Mouse (Mus musculus) olfactory bulb, adult 2 months (tissue): Measurements from ENCODE around the gene Bmpr1a.
A peak's percentile ranks its signal among the peaks of the same experiment; 100 is the strongest.

Experiments
- CTCF ChIP-seq: fragments of 200-500 bp; IDR thresholded peaks from 2 replicates; pipeline ENCODE4 v1.5.1; 2012; ENCODE audit warnings: low read depth, mild to moderate bottlenecking, low read length, moderate library complexity; ENCODE audit not compliant: insufficient read depth
- POLR2A ChIP-seq: fragments of 200-500 bp; IDR thresholded peaks from 2 replicates; pipeline ENCODE4 v1.6.1; 2012; ENCODE audit warnings: mild to moderate bottlenecking, low read depth, low read length, moderate library complexity; ENCODE audit not compliant: insufficient read depth

- TF ChIP-seq POLR2A (0 out of 2 replicates have a peak, but pooled peaks have one; percentile 34), CTCF (peak; percentile 96)
Measured at GRCm38 (mm10) chr14:34549004-34549671, 46.0 kb upstream of the Bmpr1a start.
